Mouse (Mus musculus): ENCODE results near the gene Ypel1.
A peak's percentile ranks its signal among the peaks of the same experiment; 100 is the strongest.

Ypel1 gene

GRCm38 (mm10) chr16:17086669-17087193 lies 17.2 kb downstream of the Ypel1 start:
- DNase-seq (ENCODE audit: low read depth, low spot score): no peak

DNA sequence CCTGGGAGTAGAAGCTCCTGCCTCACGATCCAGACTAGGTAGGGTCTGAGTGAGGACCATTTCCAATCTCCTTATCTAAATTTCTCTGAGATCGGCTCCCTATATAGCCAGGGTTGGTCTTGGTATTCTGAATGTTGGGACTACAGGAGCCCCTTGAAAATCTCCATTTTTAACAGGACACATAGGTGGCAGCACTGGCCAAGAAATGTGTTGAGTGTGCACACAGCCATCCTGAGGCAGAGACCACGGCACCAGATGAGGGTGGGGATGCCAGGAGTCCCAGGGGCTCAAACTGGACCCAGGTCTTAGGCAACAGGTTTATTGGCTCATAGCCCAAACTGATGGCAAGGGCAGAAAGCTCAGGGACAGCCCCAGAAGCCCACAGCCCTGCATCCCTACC lies 18.9 kb downstream of the Ypel1 start:
- DNase-seq (ENCODE audit: low read depth, low spot score): no peak

DNA sequence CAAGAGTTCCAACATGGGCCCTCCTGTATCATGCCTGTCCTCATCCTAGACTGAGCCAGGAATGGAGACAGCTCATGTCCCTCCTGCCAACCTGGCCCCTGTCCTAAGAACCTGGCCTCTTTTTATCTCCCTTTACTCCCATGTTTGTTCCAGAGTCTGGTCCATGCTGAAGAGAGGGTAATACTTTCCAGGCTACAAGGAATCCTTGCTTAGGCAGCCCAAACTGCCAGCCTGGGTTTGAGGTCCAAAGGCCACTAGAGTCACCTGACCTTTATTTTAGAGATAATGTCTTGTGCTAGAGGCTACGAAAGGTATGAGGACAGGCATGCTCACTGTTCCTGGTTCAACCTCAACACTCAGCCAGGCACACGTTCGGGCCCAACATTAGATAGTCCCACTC lies 27.4 kb downstream of the Ypel1 start:
- no peak for DNase-seq (ENCODE audit: low read depth, low spot score)

DNA sequence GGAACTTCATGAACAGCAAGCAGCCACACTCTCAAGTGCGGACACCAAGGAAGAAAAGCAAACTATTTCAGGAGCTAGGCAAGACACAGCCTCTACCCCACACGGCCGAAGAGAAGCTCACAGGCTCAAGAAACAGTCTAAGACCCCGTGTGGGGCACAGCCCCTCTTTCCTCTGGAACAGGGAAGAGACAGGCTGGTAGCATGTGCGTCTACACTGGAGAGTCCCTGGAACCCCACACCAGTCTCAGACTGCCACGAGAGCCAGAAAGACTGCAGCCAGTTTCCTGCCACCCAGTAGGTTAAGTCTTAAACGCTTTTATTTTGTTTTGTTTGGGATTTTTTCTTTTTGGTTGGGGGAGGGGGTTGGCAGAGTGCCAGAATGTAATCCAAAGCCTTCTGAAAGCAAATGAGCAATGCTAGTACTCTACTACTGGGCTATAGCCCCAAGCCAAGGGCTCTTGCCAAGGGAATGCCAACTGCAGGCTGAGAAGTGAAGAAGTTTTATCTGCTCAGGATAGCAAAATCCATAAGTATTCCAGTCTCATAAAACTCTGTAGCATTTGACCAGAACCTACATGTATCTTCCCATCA lies 33.2 kb downstream of the Ypel1 start:
- DNase-seq (ENCODE audit: low read depth, low spot score): no peak

DNA sequence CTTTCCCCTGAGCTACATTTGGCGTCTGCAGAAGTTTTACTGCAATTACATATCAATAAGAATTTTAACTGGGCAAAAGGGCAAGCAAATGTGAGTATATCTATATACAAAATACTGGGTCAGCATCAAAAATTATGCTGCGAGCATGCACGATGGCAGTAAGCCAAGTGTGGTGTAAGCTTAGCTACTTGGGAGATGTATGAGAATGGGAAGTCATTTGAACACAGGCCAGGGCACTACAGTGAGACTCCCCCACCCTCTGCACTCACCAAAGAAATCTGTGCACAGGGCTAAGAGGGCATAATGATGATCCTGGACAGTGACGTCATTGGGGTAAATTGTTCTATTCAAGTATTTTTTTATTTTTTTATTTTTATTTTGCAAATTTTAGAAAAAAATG lies 35.1 kb downstream of the Ypel1 start:
- DNase-seq (ENCODE audit: low read depth, low spot score): no peak

- DNase-seq (ENCODE audit: low read depth, low spot score): peak; percentile 73
Measured at GRCm38 (mm10) chr16:17110771-17111743, 41.6 kb downstream of the Ypel1 start, which contains the start of gene Ppil2. TSS of gene Ppil2 (minus strand) at chr16:17111257.

- no peak for DNase-seq (ENCODE audit: low read depth, low spot score)
Measured at GRCm38 (mm10) chr16:17117309-17117799, 47.9 kb downstream of the Ypel1 start.

DNA sequence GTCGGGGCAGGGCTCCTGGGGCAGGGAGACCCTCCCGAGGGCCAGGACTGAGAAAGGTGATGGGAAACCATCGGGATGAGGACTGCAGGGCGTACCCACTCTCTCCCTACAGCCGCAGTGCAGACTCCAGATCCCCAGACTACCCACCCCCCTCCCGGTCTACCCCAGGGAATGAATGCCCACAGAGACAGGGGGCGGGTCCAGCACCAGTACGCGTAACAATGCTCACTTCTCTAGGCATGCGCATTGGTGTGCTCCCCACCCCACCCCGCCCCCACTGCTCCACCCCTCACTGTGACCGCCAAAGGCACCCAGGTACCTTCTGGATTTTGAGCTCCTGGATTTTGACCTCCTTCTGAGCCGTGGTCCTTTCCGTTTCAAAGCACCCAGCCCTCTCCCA lies 52.1 kb downstream of the Ypel1 start:
- DNase-seq (ENCODE audit: low read depth, low spot score): no peak

DNA sequence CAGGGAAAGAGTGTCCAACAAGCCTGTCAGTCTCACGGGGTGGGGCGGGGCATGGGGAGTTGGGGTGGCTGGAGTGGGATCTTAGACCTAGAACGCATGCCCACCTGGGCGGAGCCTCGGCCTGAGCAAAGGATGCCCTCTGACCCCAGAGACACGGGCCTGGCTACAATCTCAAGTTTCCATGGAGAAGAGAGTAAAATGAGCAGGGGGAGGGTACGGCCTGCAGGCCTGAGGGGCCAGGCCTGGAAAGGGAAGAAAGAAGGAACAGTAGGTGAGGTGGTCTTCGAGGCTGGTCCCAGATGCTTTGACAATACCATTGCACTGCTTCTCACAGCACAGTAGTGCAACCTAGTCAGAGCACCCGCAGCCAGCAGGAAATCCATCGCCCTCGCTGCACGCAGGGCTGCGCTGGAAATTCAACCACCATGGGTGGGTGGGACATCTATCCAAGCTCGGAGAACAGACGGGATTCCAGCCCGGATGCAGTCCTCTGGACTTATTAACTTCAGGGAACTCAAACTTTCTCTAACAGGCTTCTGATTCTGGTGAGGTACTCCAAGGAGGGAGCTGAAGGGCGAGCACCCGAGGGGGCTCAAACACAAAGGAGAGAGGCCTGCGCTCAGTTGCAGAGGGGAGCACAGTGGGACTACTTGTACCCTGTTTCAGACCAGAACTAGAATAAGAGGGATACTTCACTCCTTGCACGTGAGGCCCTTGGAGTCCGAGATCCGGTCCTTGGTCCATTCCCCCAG lies 54.8 kb downstream of the Ypel1 start:
- no peak for DNase-seq (ENCODE audit: low read depth, low spot score)

DNA sequence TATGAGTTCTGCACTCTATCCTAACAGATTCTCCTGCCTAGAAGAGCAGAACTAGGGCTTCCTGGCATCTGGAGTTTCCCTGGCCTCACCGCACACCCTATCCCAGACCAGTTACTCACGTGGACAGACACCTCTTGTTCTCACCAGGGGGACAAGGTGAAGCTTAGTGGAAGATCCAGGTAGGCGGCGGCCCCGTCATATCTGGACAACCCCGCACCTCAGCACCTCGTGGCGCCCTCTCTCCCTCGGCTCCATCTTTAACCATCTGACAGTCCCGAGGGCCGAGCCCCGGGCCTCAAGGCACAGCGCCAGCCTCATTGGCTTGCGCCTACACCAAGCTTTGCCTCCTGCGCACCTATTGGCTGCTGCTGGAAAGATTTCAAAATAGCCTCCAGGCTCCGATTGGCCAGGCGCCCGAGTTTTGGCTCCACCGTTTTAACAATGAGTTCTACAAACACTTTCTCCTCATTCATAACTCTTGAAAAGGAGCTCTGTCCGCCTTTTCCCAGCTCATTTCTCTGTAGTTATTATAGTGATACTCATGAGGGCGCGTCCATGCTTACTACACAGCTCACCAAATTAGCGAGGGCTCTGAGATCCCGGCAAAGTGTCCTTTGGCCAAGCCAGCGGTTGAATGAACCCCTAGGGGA lies 55.5 kb downstream of the Ypel1 start, which contains the start of gene 2610318N02Rik:
TSS of gene 2610318N02Rik (minus strand) at position 297 of the 650 bp plus-strand sequence.
- no peak for DNase-seq (ENCODE audit: low read depth, low spot score)

GRCm38 (mm10) chr16:17127292-17127691 lies 57.8 kb downstream of the Ypel1 start:
- no peak for DNase-seq (ENCODE audit: low read depth, low spot score)

- no peak for DNase-seq (ENCODE audit: low read depth, low spot score)
Measured at GRCm38 (mm10) chr16:17131191-17132088, 61.9 kb downstream of the Ypel1 start.

DNA sequence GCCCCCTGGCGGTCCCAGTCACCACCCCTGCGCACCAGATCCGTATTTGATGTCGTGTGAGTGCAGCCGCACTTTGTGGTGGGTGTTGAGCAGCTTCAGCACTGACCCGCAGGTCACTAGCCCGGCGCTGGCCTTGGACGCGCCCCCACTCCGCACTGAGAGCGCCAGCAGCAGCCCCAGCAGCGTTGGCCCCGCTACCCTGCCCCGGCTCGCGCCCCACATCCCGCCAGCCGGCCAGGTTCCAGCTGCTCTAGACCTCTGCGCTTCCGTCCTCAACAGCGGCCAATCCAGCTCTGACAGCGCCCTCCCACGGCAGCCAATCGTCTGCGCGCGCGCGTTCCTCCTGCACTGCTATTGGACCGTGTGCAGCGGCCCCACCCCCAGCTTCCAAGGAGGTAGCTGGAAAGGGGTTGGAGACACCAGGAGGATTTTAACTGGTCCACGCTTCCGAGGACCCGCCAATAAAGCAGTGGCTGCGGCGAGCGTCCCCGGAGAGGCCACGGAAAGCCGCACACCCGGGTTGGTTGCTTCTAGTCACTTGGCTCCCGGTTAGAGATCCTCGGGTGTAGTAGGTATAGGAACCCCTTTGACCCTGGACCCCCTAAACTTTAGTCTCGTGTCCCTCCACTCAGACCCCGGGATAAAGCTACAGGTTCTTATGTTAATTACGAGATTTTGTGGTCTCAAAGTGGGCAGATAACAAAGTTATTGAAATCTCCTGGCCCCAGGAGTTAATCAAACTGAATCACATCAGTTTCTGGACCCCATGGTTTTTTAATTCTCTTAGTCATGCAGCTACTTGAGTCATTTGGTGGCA lies 62.8 kb downstream of the Ypel1 start, which contains the start of gene Sdf2l1:
TSS of gene Sdf2l1 (minus strand) at position 295 of the 817 bp plus-strand sequence.
- DNase-seq (ENCODE audit: low read depth, low spot score): peak; percentile 88

DNA sequence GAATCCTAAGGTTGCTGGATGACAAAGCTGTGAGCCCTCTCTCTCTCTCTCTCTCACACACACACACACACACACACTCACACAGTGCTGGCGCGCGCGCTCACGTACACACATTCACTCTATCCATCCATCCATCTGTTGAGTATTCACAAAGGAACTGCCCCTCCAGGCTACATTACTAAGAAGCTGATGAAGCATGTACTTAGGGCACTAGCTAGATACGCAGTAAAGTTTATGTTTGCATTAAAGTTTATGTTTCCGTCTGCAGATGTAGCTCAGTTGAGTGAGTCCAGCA lies 63.4 kb downstream of the Ypel1 start:
- no peak for DNase-seq (ENCODE audit: low read depth, low spot score)
